Mouse (Mus musculus): Measurements from ENCODE around the gene Olfr679. TPM values are rescaled to one million over a fixed set of nuclear protein-coding genes. Genes with fewer than 3 reads are reported as not detected.

The Olfr679 gene
- total and polyA plus RNA-seq, 2 experiments from 2014 or later = not detected

- no peak for ATAC-seq (ENCODE audit: insufficient read depth, low read depth)
- Histone ChIP-seq H3K9ac (replicated peaks; ENCODE audit: low read depth, low read length) (no peak within 1 kb of the TSS), H3K27me3 (ENCODE audit: control insufficient read depth, insufficient read depth, low read length) (no peaks in the 10 kb centered on the region), H3K4me2 (ENCODE audit: low read depth, low read length) (no peak within 1 kb of the TSS), H3K36me3 (replicated peaks; ENCODE audit: control insufficient read depth, insufficient read depth, low read length) (no peaks in the 10 kb centered on the region), H3K9me3 (replicated peaks; ENCODE audit: control insufficient read depth, low read length) (no peaks in the 10 kb centered on the region), H3K4me3 (ENCODE audit: low read depth, low read length) (no peak within 1 kb of the TSS), H3K4me1 (ENCODE audit: control insufficient read depth, insufficient read depth) (no peaks in the 10 kb centered on the region), H3K27ac (ENCODE audit: low read depth) (no peak within 1 kb of the TSS)
- no peak for TF ChIP-seq CTCF (IDR thresholded peaks at IDR 0.05; ENCODE audit: low read depth)
- TF ChIP-seq EP300 (IDR thresholded peaks at IDR 0.05; ENCODE audit: low read depth) = no peak
- no peak for DNase-seq (ENCODE audit: low spot score)
Measured at GRCm38 (mm10) chr7:105116536-105116935, 35.5 kb downstream of the Olfr679 start, which contains the start of gene Olfr681. Gene Olfr681 (plus strand): TSS chr7:105116836.

Other genes with a start within 250 kb of the Olfr679 start
- gene Usp17lb, start 238.6 kb upstream of the Olfr679 start, total RNA-seq (2014; rRNA removed; ENCODE audit: low replicate concordance) = not detected in 2 replicates
- not detected in 2 replicates for gene Usp17lb, start 238.6 kb upstream of the Olfr679 start, polyA plus RNA-seq (2015; fragmentation: Nextera tagmentation; extraction: Ambion mirVana)
- not detected in 2 replicates for gene Usp17la, start 224.2 kb upstream of the Olfr679 start, total RNA-seq (2014; rRNA removed; ENCODE audit: low replicate concordance)
- gene Usp17la, start 224.2 kb upstream of the Olfr679 start, polyA plus RNA-seq (2015; fragmentation: Nextera tagmentation; extraction: Ambion mirVana) = not detected in 2 replicates
- not detected in 2 replicates for gene Olfr665, start 203.2 kb upstream of the Olfr679 start, total RNA-seq (2014; rRNA removed; ENCODE audit: low replicate concordance)
- gene Olfr665, start 203.2 kb upstream of the Olfr679 start, polyA plus RNA-seq (2015; fragmentation: Nextera tagmentation; extraction: Ambion mirVana) = not detected in 2 replicates
- not detected in 2 replicates for gene Olfr666, start 185.3 kb upstream of the Olfr679 start, total RNA-seq (2014; rRNA removed; ENCODE audit: low replicate concordance)
- gene Olfr666, start 185.3 kb upstream of the Olfr679 start, polyA plus RNA-seq (2015; fragmentation: Nextera tagmentation; extraction: Ambion mirVana) = not detected in 2 replicates
- gene Olfr667, start 159.7 kb upstream of the Olfr679 start, total RNA-seq (2014; rRNA removed; ENCODE audit: low replicate concordance) = not detected in 2 replicates
- not detected in 2 replicates for gene Olfr667, start 159.7 kb upstream of the Olfr679 start, polyA plus RNA-seq (2015; fragmentation: Nextera tagmentation; extraction: Ambion mirVana)
- not detected in 2 replicates for gene Olfr668, start 153.1 kb upstream of the Olfr679 start, total RNA-seq (2014; rRNA removed; ENCODE audit: low replicate concordance)
- not detected in 2 replicates for gene Olfr668, start 153.1 kb upstream of the Olfr679 start, polyA plus RNA-seq (2015; fragmentation: Nextera tagmentation; extraction: Ambion mirVana)
- gene Olfr669, start 147.0 kb upstream of the Olfr679 start, total RNA-seq (2014; rRNA removed; ENCODE audit: low replicate concordance) = not detected in 2 replicates
- gene Olfr669, start 147.0 kb upstream of the Olfr679 start, polyA plus RNA-seq (2015; fragmentation: Nextera tagmentation; extraction: Ambion mirVana) = not detected in 2 replicates
- gene Olfr670, start 118.6 kb upstream of the Olfr679 start, total RNA-seq (2014; rRNA removed; ENCODE audit: low replicate concordance) = not detected in 2 replicates
- not detected in 2 replicates for gene Olfr670, start 118.6 kb upstream of the Olfr679 start, polyA plus RNA-seq (2015; fragmentation: Nextera tagmentation; extraction: Ambion mirVana)
- gene Olfr671, start 102.1 kb upstream of the Olfr679 start, total RNA-seq (2014; rRNA removed; ENCODE audit: low replicate concordance) = not detected in 2 replicates
- not detected in 2 replicates for gene Olfr671, start 102.1 kb upstream of the Olfr679 start, polyA plus RNA-seq (2015; fragmentation: Nextera tagmentation; extraction: Ambion mirVana)
- gene Olfr672, start 79.2 kb upstream of the Olfr679 start, total RNA-seq (2014; rRNA removed; ENCODE audit: low replicate concordance) = not detected in 2 replicates
- gene Olfr672, start 79.2 kb upstream of the Olfr679 start, polyA plus RNA-seq (2015; fragmentation: Nextera tagmentation; extraction: Ambion mirVana) = not detected in 2 replicates
- gene Olfr675, start 52.7 kb upstream of the Olfr679 start, total RNA-seq (2014; rRNA removed; ENCODE audit: low replicate concordance) = not detected in 2 replicates
- not detected in 2 replicates for gene Olfr675, start 52.7 kb upstream of the Olfr679 start, polyA plus RNA-seq (2015; fragmentation: Nextera tagmentation; extraction: Ambion mirVana)
- not detected in 2 replicates for gene Olfr676, start 48.5 kb upstream of the Olfr679 start, total RNA-seq (2014; rRNA removed; ENCODE audit: low replicate concordance)
- gene Olfr676, start 48.5 kb upstream of the Olfr679 start, polyA plus RNA-seq (2015; fragmentation: Nextera tagmentation; extraction: Ambion mirVana) = not detected in 2 replicates
- gene Olfr677, start 29.8 kb upstream of the Olfr679 start, total RNA-seq (2014; rRNA removed; ENCODE audit: low replicate concordance) = not detected in 2 replicates
- gene Olfr677, start 29.8 kb upstream of the Olfr679 start, polyA plus RNA-seq (2015; fragmentation: Nextera tagmentation; extraction: Ambion mirVana) = not detected in 2 replicates
- gene Olfr678, start 16.7 kb upstream of the Olfr679 start, total RNA-seq (2014; rRNA removed; ENCODE audit: low replicate concordance) = not detected in 2 replicates
- not detected in 2 replicates for gene Olfr678, start 16.7 kb upstream of the Olfr679 start, polyA plus RNA-seq (2015; fragmentation: Nextera tagmentation; extraction: Ambion mirVana)
- gene Olfr680-ps1, start 11.6 kb downstream of the Olfr679 start, total RNA-seq (2014; rRNA removed; ENCODE audit: low replicate concordance) = not detected in 2 replicates
- not detected in 2 replicates for gene Olfr680-ps1, start 11.6 kb downstream of the Olfr679 start, polyA plus RNA-seq (2015; fragmentation: Nextera tagmentation; extraction: Ambion mirVana)
- gene Olfr681, start 35.6 kb downstream of the Olfr679 start, total RNA-seq (2014; rRNA removed; ENCODE audit: low replicate concordance) = not detected in 2 replicates
- not detected in 2 replicates for gene Olfr681, start 35.6 kb downstream of the Olfr679 start, polyA plus RNA-seq (2015; fragmentation: Nextera tagmentation; extraction: Ambion mirVana)
- not detected in 2 replicates for gene Olfr683, start 65.8 kb downstream of the Olfr679 start, total RNA-seq (2014; rRNA removed; ENCODE audit: low replicate concordance)
- gene Olfr683, start 65.8 kb downstream of the Olfr679 start, polyA plus RNA-seq (2015; fragmentation: Nextera tagmentation; extraction: Ambion mirVana) = not detected in 2 replicates
- gene Olfr684, start 82.4 kb downstream of the Olfr679 start, total RNA-seq (2014; rRNA removed; ENCODE audit: low replicate concordance) = not detected in 2 replicates
- not detected in 2 replicates for gene Olfr684, start 82.4 kb downstream of the Olfr679 start, polyA plus RNA-seq (2015; fragmentation: Nextera tagmentation; extraction: Ambion mirVana)
- not detected in 2 replicates for gene Olfr685, start 104.8 kb downstream of the Olfr679 start, total RNA-seq (2014; rRNA removed; ENCODE audit: low replicate concordance)
- gene Olfr685, start 104.8 kb downstream of the Olfr679 start, polyA plus RNA-seq (2015; fragmentation: Nextera tagmentation; extraction: Ambion mirVana) = not detected in 2 replicates
- gene Olfr686, start 126.3 kb downstream of the Olfr679 start, total RNA-seq (2014; rRNA removed; ENCODE audit: low replicate concordance) = not detected in 2 replicates
- gene Olfr686, start 126.3 kb downstream of the Olfr679 start, polyA plus RNA-seq (2015; fragmentation: Nextera tagmentation; extraction: Ambion mirVana) = not detected in 2 replicates
- gene Olfr688, start 206.9 kb downstream of the Olfr679 start, total RNA-seq (2014; rRNA removed; ENCODE audit: low replicate concordance) = not detected in 2 replicates
- gene Olfr688, start 206.9 kb downstream of the Olfr679 start, polyA plus RNA-seq (2015; fragmentation: Nextera tagmentation; extraction: Ambion mirVana) = not detected in 2 replicates
- gene Olfr689, start 230.0 kb downstream of the Olfr679 start, total RNA-seq (2014; rRNA removed; ENCODE audit: low replicate concordance) = not detected in 2 replicates
- gene Olfr689, start 230.0 kb downstream of the Olfr679 start, polyA plus RNA-seq (2015; fragmentation: Nextera tagmentation; extraction: Ambion mirVana) = not detected in 2 replicates